Mouse (Mus musculus): ENCODE data around the gene Vwa8.

The Vwa8 gene

GRCm38 (mm10) chr14:79177754-79178153 is 328.9 kb downstream of the Vwa8 start:
- peak; percentile 37 for DNase-seq (ENCODE audit: extremely low read depth, low read depth, low spot score)

- DNase-seq (ENCODE audit: extremely low read depth, low read depth, low spot score): no peak
Measured at GRCm38 (mm10) chr14:79178247-79178646, 329.4 kb downstream of the Vwa8 start.

GRCm38 (mm10) chr14:79180078-79180730 is 331.4 kb downstream of the Vwa8 start:
- DNase-seq (ENCODE audit: extremely low read depth, low read depth, low spot score): no peak

- no peak for DNase-seq (ENCODE audit: extremely low read depth, low read depth, low spot score)
Measured at GRCm38 (mm10) chr14:79181748-79182147, 332.9 kb downstream of the Vwa8 start.

- no peak for DNase-seq (ENCODE audit: extremely low read depth, low read depth, low spot score)
Measured at GRCm38 (mm10) chr14:79182801-79183200, 333.9 kb downstream of the Vwa8 start.

- DNase-seq (ENCODE audit: extremely low read depth, low read depth, low spot score): no peak
Measured at GRCm38 (mm10) chr14:79183261-79183660, 334.4 kb downstream of the Vwa8 start.

GRCm38 (mm10) chr14:79184071-79184470 is 335.2 kb downstream of the Vwa8 start:
- DNase-seq (ENCODE audit: extremely low read depth, low read depth, low spot score): no peak

- no peak for DNase-seq (ENCODE audit: extremely low read depth, low read depth, low spot score)
Measured at GRCm38 (mm10) chr14:79185018-79185685, 336.3 kb downstream of the Vwa8 start.

GRCm38 (mm10) chr14:79186976-79187375 is 338.1 kb downstream of the Vwa8 start:
- no peak for DNase-seq (ENCODE audit: extremely low read depth, low read depth, low spot score)

GRCm38 (mm10) chr14:79196711-79197110 is 347.9 kb downstream of the Vwa8 start:
- no peak for DNase-seq (ENCODE audit: extremely low read depth, low read depth, low spot score)

- DNase-seq (ENCODE audit: extremely low read depth, low read depth, low spot score): no peak
Measured at GRCm38 (mm10) chr14:79198066-79198465, 349.2 kb downstream of the Vwa8 start.

GRCm38 (mm10) chr14:79200133-79200891 is 351.5 kb downstream of the Vwa8 start:
- no peak for DNase-seq (ENCODE audit: extremely low read depth, low read depth, low spot score)

- DNase-seq (ENCODE audit: extremely low read depth, low read depth, low spot score): no peak
Measured at GRCm38 (mm10) chr14:79200892-79201285, 352.0 kb downstream of the Vwa8 start.

GRCm38 (mm10) chr14:79202722-79203362 is 354.0 kb downstream of the Vwa8 start:
- no peak for DNase-seq (ENCODE audit: extremely low read depth, low read depth, low spot score)

GRCm38 (mm10) chr14:79203496-79204158 is 354.8 kb downstream of the Vwa8 start:
- no peak for DNase-seq (ENCODE audit: extremely low read depth, low read depth, low spot score)

GRCm38 (mm10) chr14:79204866-79205265 is 356.0 kb downstream of the Vwa8 start:
- no peak for DNase-seq (ENCODE audit: extremely low read depth, low read depth, low spot score)

GRCm38 (mm10) chr14:79206210-79206609 is 357.4 kb downstream of the Vwa8 start:
- no peak for DNase-seq (ENCODE audit: extremely low read depth, low read depth, low spot score)

- no peak for DNase-seq (ENCODE audit: extremely low read depth, low read depth, low spot score)
Measured at GRCm38 (mm10) chr14:79208468-79208867, 359.6 kb downstream of the Vwa8 start.

GRCm38 (mm10) chr14:79209813-79210212 is 361.0 kb downstream of the Vwa8 start:
- DNase-seq (ENCODE audit: extremely low read depth, low read depth, low spot score): no peak

- no peak for DNase-seq (ENCODE audit: extremely low read depth, low read depth, low spot score)
Measured at GRCm38 (mm10) chr14:79212380-79212991, 363.6 kb downstream of the Vwa8 start.
